Mouse (Mus musculus): ENCODE results near the gene Haao. TPM values are rescaled to one million over a fixed set of nuclear protein-coding genes. Genes with fewer than 3 reads are reported as not detected.

Haao gene
- polyA plus RNA-seq, 1 experiment from 2014 or later, result 0.38 TPM

- no peak overlapping the region for H3K9ac ChIP-seq (ENCODE audit: low read length)
- ATAC-seq (replicated peaks; ENCODE audit: low FRiP score, low TSS enrichment, low read depth) (no peak), DNase-seq (ENCODE audit: low spot score) (no peak)
- H3K4me3 ChIP-seq (ENCODE audit: low read depth, low read length), result no peak overlapping the region
- H3K36me3 ChIP-seq (ENCODE audit: control insufficient read depth, insufficient read depth, low read length), result no peaks in the 10 kb centered on the region
- H3K4me1 ChIP-seq (replicated peaks; ENCODE audit: control insufficient read depth, insufficient read depth, low read length), result peaks cover 20% of the 10 kb centered on the region
- WGBS, result 84% methylated on average over 5 of the region's 5 CpGs
- H3K4me2 ChIP-seq (ENCODE audit: low read length), result no peak overlapping the region
- H3K9me3 ChIP-seq (ENCODE audit: control insufficient read depth, low read length), result no peaks in the 10 kb centered on the region
- no peaks in the 10 kb centered on the region for H3K27me3 ChIP-seq (replicated peaks; ENCODE audit: control insufficient read depth, insufficient read depth, low read length)
- H3K27ac ChIP-seq (ENCODE audit: low read depth), result no peak overlapping the region
These were observed 39.5 kb upstream of the Haao start for GRCm38 (mm10) chr17:83887241-83887640.

- DNase-seq (ENCODE audit: low spot score), result no peak
- 94% methylated on average over 3 of the region's 3 CpGs for WGBS
- Histone ChIP-seq H3K9ac (ENCODE audit: low read length) (no peak overlapping the region), H3K27me3 (replicated peaks; ENCODE audit: control insufficient read depth, insufficient read depth, low read length) (no peaks in the 10 kb centered on the region), H3K27ac (ENCODE audit: low read depth) (no peak overlapping the region), H3K4me2 (ENCODE audit: low read length) (no peak overlapping the region), H3K36me3 (ENCODE audit: control insufficient read depth, insufficient read depth, low read length) (no peaks in the 10 kb centered on the region), H3K9me3 (ENCODE audit: control insufficient read depth, low read length) (no peaks in the 10 kb centered on the region), H3K4me3 (ENCODE audit: low read depth, low read length) (no peak overlapping the region), H3K4me1 (replicated peaks; ENCODE audit: control insufficient read depth, insufficient read depth, low read length) (peaks cover 13% of the 10 kb centered on the region)
- ATAC-seq (replicated peaks; ENCODE audit: low FRiP score, low TSS enrichment, low read depth), result no peak
These were observed 38.6 kb upstream of the Haao start for GRCm38 (mm10) chr17:83886395-83886794.

GRCm38 (mm10) chr17:83885750-83886149 lies 38.0 kb upstream of the Haao start:
- Histone ChIP-seq H3K4me1 (replicated peaks; ENCODE audit: control insufficient read depth, insufficient read depth, low read length) (peaks cover 7% of the 10 kb centered on the region), H3K9me3 (ENCODE audit: control insufficient read depth, low read length) (no peaks in the 10 kb centered on the region), H3K36me3 (ENCODE audit: control insufficient read depth, insufficient read depth, low read length) (no peaks in the 10 kb centered on the region), H3K4me3 (ENCODE audit: low read depth, low read length) (no peak overlapping the region), H3K27ac (ENCODE audit: low read depth) (no peak overlapping the region), H3K4me2 (ENCODE audit: low read length) (no peak overlapping the region), H3K9ac (ENCODE audit: low read length) (no peak overlapping the region), H3K27me3 (replicated peaks; ENCODE audit: control insufficient read depth, insufficient read depth, low read length) (no peaks in the 10 kb centered on the region)
- ATAC-seq (replicated peaks; ENCODE audit: low FRiP score, low TSS enrichment, low read depth), result no peak
- 68% methylated on average over 5 of the region's 5 CpGs for WGBS
- no peak for DNase-seq (ENCODE audit: low spot score)

- H3K9ac ChIP-seq (ENCODE audit: low read length), result no peak overlapping the region
- no peaks in the 10 kb centered on the region for H3K36me3 ChIP-seq (ENCODE audit: control insufficient read depth, insufficient read depth, low read length)
- no peak overlapping the region for H3K4me3 ChIP-seq (ENCODE audit: low read depth, low read length)
- no peak for DNase-seq (ENCODE audit: low spot score)
- H3K27ac ChIP-seq (ENCODE audit: low read depth), result no peak overlapping the region
- H3K9me3 ChIP-seq (ENCODE audit: control insufficient read depth, low read length), result no peaks in the 10 kb centered on the region
- peaks cover under 1% of the 10 kb centered on the region for H3K4me1 ChIP-seq (replicated peaks; ENCODE audit: control insufficient read depth, insufficient read depth, low read length)
- no peaks in the 10 kb centered on the region for H3K27me3 ChIP-seq (replicated peaks; ENCODE audit: control insufficient read depth, insufficient read depth, low read length)
- 79% methylated on average over 13 of the region's 13 CpGs for WGBS
- no peak for ATAC-seq (replicated peaks; ENCODE audit: low FRiP score, low TSS enrichment, low read depth)
- no peak overlapping the region for H3K4me2 ChIP-seq (ENCODE audit: low read length)
These were observed 37.3 kb upstream of the Haao start for GRCm38 (mm10) chr17:83885021-83885582.

- DNase-seq (ENCODE audit: low spot score), result no peak
- Histone ChIP-seq H3K4me1 (replicated peaks; ENCODE audit: control insufficient read depth, insufficient read depth, low read length) (no peaks in the 10 kb centered on the region), H3K27ac (ENCODE audit: low read depth) (no peak overlapping the region), H3K9me3 (ENCODE audit: control insufficient read depth, low read length) (no peaks in the 10 kb centered on the region), H3K4me2 (ENCODE audit: low read length) (no peak overlapping the region), H3K36me3 (ENCODE audit: control insufficient read depth, insufficient read depth, low read length) (no peaks in the 10 kb centered on the region), H3K4me3 (ENCODE audit: low read depth, low read length) (no peak overlapping the region), H3K9ac (ENCODE audit: low read length) (no peak overlapping the region), H3K27me3 (replicated peaks; ENCODE audit: control insufficient read depth, insufficient read depth, low read length) (no peaks in the 10 kb centered on the region)
- ATAC-seq (replicated peaks; ENCODE audit: low FRiP score, low TSS enrichment, low read depth), result no peak
- WGBS, result 90% methylated on average over 2 of the region's 2 CpGs
These were observed 35.0 kb upstream of the Haao start for GRCm38 (mm10) chr17:83882788-83883187.

- peaks cover 5% of the 10 kb centered on the region; the same call in 1 of the 2 replicates for H3K9me3 ChIP-seq (ENCODE audit: control insufficient read depth, low read length)
- ATAC-seq (replicated peaks; ENCODE audit: low FRiP score, low TSS enrichment, low read depth) (no peak), DNase-seq (ENCODE audit: low spot score) (no peak)
- 80% methylated on average over 3 of the region's 3 CpGs for WGBS
- H3K4me2 ChIP-seq (ENCODE audit: low read length), result no peak overlapping the region
- no peaks in the 10 kb centered on the region for H3K36me3 ChIP-seq (ENCODE audit: control insufficient read depth, insufficient read depth, low read length)
- no peak overlapping the region for H3K4me3 ChIP-seq (ENCODE audit: low read depth, low read length)
- H3K27ac ChIP-seq (ENCODE audit: low read depth), result no peak overlapping the region
- no peaks in the 10 kb centered on the region for H3K27me3 ChIP-seq (replicated peaks; ENCODE audit: control insufficient read depth, insufficient read depth, low read length)
- H3K4me1 ChIP-seq (replicated peaks; ENCODE audit: control insufficient read depth, insufficient read depth, low read length), result no peaks in the 10 kb centered on the region
- H3K9ac ChIP-seq (ENCODE audit: low read length), result no peak overlapping the region
These were observed 33.3 kb upstream of the Haao start for GRCm38 (mm10) chr17:83881071-83881470.

GRCm38 (mm10) chr17:83880174-83880710 lies 32.5 kb upstream of the Haao start:
- H3K4me3 ChIP-seq (ENCODE audit: low read depth, low read length), result no peak overlapping the region
- no peaks in the 10 kb centered on the region for H3K4me1 ChIP-seq (replicated peaks; ENCODE audit: control insufficient read depth, insufficient read depth, low read length)
- no peak overlapping the region for H3K9ac ChIP-seq (ENCODE audit: low read length)
- H3K27ac ChIP-seq (ENCODE audit: low read depth), result no peak overlapping the region
- H3K36me3 ChIP-seq (ENCODE audit: control insufficient read depth, insufficient read depth, low read length), result no peaks in the 10 kb centered on the region
- no peak overlapping the region for H3K4me2 ChIP-seq (ENCODE audit: low read length)
- ATAC-seq (replicated peaks; ENCODE audit: low FRiP score, low TSS enrichment, low read depth), result no peak
- 59% methylated on average over 9 of the region's 9 CpGs for WGBS
- no peak for DNase-seq (ENCODE audit: low spot score)
- no peaks in the 10 kb centered on the region for H3K27me3 ChIP-seq (replicated peaks; ENCODE audit: control insufficient read depth, insufficient read depth, low read length)
- peaks cover 5% of the 10 kb centered on the region; the same call in 1 of the 2 replicates for H3K9me3 ChIP-seq (ENCODE audit: control insufficient read depth, low read length)

- Histone ChIP-seq H3K27ac (ENCODE audit: low read depth) (no peak overlapping the region), H3K9me3 (ENCODE audit: control insufficient read depth, low read length) (peaks cover 5% of the 10 kb centered on the region; the same call in 1 of the 2 replicates), H3K4me2 (ENCODE audit: low read length) (no peak overlapping the region), H3K4me1 (replicated peaks; ENCODE audit: control insufficient read depth, insufficient read depth, low read length) (no peaks in the 10 kb centered on the region), H3K36me3 (ENCODE audit: control insufficient read depth, insufficient read depth, low read length) (no peaks in the 10 kb centered on the region), H3K4me3 (ENCODE audit: low read depth, low read length) (no peak overlapping the region), H3K27me3 (replicated peaks; ENCODE audit: control insufficient read depth, insufficient read depth, low read length) (no peaks in the 10 kb centered on the region), H3K9ac (ENCODE audit: low read length) (no peak overlapping the region)
- 92% methylated on average over 6 of the region's 6 CpGs for WGBS
- ATAC-seq (replicated peaks; ENCODE audit: low FRiP score, low TSS enrichment, low read depth), result no peak
- DNase-seq (ENCODE audit: low spot score), result no peak
These were observed 31.9 kb upstream of the Haao start for GRCm38 (mm10) chr17:83879631-83880030.

- Histone ChIP-seq H3K27me3 (replicated peaks; ENCODE audit: control insufficient read depth, insufficient read depth, low read length) (no peaks in the 10 kb centered on the region), H3K36me3 (ENCODE audit: control insufficient read depth, insufficient read depth, low read length) (no peaks in the 10 kb centered on the region), H3K4me1 (replicated peaks; ENCODE audit: control insufficient read depth, insufficient read depth, low read length) (peaks cover 10% of the 10 kb centered on the region; the same call in 1 of the 2 replicates), H3K4me3 (ENCODE audit: low read depth, low read length) (no peak overlapping the region), H3K9ac (ENCODE audit: low read length) (no peak overlapping the region), H3K4me2 (ENCODE audit: low read length) (no peak overlapping the region), H3K27ac (ENCODE audit: low read depth) (no peak overlapping the region), H3K9me3 (ENCODE audit: control insufficient read depth, low read length) (peaks cover 5% of the 10 kb centered on the region; the same call in 1 of the 2 replicates)
- WGBS, result 79% methylated on average over 8 of the region's 8 CpGs
- DNase-seq (ENCODE audit: low spot score) (no peak), ATAC-seq (replicated peaks; ENCODE audit: low FRiP score, low TSS enrichment, low read depth) (no peak)
These were observed 26.8 kb upstream of the Haao start for GRCm38 (mm10) chr17:83874610-83875009.

Data from intestine, embryonic 14.5 days (tissue).